Mouse (Mus musculus) CD8-positive naive resting alpha-beta T cell, adult 2 months (primary cell): ENCODE data around the gene Gtf2h1.
"Not testable (repeated sequence)": the region's sequence is repeated elsewhere in the genome, so short reads cannot be mapped to it uniquely, and the experiment has no call there.

Experiments
- DNase-seq, 2 experiments: peaks; one replicate each; pipeline ENCODE4 v3.0.0; 2022; ENCODE audit warnings: low read depth in 2 of 2, low spot score in 2 of 2

The Gtf2h1 gene

DNA sequence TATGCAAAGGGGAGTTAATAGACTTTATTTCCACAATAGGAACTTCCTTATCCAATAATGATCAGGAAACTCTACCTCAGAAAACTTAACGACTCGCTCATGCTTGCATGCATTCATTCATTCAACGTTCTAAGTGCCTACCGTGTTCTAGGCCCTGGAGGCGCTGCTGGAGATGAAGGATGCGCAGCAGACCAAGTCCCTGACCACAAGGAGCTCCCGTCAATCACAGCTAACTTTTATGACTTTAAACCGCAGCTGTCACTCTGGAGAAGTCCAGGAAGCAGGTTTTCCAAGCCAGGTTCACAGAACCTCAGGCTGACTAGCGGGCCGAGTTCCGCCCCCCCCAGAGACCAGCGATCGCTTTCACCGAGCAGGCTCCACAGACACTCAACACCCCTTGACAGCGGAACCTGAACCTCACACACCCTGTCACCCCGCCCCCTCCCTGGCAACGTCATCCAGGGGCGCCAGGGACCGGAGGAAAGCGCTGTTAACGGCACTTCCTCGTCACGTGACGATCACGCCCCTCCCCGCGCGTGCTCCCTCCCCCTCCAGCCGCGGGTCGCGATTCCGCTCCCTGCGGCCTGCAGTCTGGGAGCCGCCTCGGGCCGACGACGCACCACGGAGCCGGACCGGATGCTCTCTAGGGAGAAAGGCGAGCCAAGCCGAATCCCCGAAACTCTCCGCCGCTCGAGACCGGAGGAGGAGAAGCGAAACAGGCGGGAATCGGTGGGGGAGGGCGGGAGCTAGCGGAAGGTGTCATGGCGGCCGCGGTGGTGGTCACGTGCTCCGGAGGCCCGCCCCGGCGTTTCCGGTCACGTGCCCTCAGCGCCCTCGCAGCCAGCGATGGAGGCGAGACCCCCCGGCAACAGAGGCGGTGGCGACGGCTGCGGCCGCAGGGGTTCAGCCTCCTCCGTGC lies at the start of gene Gtf2h1, which contains the start of gene Hps5:
Gene Gtf2h1 (plus strand): TSS at position 817 of the 919 bp plus-strand sequence.
Gene Hps5 (minus strand): TSS at position 778 of the 919 bp plus-strand sequence.
- DNase-seq: peak; percentile 97 to 99

- no peak for DNase-seq
These were observed 49.5 kb upstream of the Gtf2h1 start for GRCm38 (mm10) chr7:46746381-46746780.

GRCm38 (mm10) chr7:46748459-46748858 lies 47.4 kb upstream of the Gtf2h1 start:
- DNase-seq: no peak

DNA sequence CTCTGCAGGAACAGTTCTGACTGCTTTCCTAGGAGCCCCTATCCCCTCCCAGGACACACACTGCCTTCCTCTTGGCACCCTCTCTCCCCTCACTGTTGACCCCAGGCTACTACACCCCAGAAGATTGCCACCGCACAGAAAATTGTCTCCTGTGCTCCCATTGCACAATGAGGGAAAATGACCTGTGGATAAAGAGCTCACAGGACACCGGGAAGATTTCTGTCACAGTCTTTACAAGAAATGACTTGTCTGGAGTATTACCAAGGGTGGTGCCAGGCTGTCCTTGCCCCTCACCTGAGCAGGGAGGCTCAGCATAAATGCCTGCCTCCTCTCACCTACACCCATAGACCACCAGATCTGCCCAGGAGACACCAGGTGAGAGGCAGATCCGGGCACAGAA lies 44.4 kb upstream of the Gtf2h1 start, which contains the start of gene Saa2:
Gene Saa2 (plus strand): TSS at position 301 of the 400 bp plus-strand sequence.
- no peak for DNase-seq

DNA sequence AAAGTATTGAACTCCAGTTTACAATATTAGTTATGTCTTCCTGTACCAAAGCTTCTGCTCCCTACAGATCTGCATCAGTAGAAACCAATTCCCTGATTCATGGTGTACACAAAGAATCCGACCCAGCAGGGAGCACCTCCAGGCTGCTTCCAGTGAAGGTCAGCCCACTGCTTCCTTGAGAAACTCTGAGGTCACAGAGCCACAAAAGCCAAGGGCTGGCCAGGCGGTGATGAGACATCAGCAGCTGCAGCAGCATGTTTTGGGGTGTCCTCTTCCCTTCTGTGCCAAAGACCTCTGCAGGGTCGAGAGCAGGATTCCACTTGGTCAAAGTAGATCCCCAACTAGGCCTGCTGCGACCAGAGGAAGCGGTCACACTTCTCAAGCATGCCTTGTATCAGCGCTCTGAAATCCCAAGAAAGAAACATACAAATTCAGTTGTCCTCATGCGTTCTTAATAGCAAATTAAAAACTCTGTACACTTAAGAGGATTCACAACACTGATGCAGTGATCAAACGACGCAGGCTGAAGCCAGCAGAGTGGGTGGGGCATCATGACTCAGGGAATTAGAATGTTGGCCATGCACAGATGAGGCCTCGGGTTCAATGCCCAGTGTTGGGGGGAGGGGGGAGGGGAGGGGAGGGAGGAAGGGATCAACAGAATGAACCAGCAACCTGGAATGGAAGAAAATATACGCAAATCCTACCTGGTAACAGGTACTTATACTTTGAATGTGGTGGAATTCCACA lies 34.7 kb upstream of the Gtf2h1 start:
- no peak for DNase-seq

DNA sequence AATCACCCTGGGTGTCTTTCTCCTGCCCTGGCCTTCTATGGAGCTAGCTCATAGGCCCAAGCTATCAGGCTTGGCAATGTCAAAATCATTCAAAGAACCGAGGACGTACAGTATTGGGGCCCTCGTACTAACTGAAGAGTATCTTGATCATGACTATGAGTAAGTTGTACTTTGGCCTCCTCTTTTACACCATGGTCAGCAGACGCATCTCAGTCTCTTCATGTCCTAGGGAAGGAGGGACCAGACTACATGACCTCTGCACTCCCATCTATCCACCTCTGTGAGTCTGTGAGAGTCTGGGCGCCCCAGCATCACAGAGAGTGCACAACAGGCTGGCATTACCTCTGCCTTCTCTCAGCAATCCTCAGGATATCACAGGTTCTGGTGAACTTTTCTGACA lies 33.3 kb upstream of the Gtf2h1 start:
- DNase-seq: no peak

- no peak for DNase-seq
These were observed 31.2 kb upstream of the Gtf2h1 start for GRCm38 (mm10) chr7:46764672-46765071.

GRCm38 (mm10) chr7:46767371-46767770 lies 28.5 kb upstream of the Gtf2h1 start:
- DNase-seq: no peak

- DNase-seq: no peak
These were observed 27.5 kb upstream of the Gtf2h1 start for GRCm38 (mm10) chr7:46768451-46768850.

GRCm38 (mm10) chr7:46770706-46771105 lies 25.2 kb upstream of the Gtf2h1 start:
- DNase-seq: peak; percentile 2 to 14

GRCm38 (mm10) chr7:46789177-46789849 lies 6.6 kb upstream of the Gtf2h1 start:
- DNase-seq: no peak

DNA sequence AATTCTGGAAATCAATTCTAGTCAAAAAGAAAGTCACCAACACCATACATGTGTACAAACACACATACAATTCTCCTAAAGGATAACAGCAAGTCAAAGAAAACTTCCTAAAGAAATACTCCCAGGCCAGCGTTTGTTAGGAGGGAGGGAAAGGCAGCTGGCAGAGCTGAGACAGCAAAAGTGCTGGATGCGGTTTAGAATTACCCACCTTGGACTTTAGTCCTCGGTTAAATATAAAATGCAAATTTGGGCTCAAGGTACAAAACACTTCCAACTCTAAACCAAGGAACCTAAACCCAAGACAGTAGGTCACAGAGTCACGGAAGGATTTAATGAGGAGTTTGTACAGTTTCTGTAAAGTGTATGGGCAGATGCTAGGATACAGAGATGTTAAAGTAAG lies 2.0 kb upstream of the Gtf2h1 start:
- no peak for DNase-seq

GRCm38 (mm10) chr7:46796206-46796679 lies 340 bp downstream of the Gtf2h1 start:
- no peak for DNase-seq

DNA sequence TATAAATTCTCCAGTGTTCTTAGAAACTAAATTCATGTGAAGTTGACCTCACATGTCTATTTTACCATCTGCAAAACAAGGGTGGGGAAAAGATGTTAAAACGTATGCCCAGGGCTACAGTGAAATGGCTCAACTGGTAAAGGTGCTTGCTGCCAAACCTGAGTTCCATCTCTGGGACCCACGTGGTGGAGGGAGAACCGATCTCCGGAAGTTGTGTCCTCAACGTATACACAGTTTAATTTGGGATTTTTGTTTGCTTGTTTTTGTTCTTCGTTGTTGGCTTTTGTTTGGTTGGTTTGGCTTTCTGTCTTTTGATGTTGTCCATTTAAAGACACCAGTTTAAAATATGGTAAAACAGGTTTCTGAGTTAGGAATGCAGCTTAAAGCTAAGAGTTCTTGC lies 876 bp downstream of the Gtf2h1 start:
- DNase-seq: no peak

- DNase-seq: no peak
These were observed 14.4 kb downstream of the Gtf2h1 start for GRCm38 (mm10) chr7:46810325-46810724.

DNA sequence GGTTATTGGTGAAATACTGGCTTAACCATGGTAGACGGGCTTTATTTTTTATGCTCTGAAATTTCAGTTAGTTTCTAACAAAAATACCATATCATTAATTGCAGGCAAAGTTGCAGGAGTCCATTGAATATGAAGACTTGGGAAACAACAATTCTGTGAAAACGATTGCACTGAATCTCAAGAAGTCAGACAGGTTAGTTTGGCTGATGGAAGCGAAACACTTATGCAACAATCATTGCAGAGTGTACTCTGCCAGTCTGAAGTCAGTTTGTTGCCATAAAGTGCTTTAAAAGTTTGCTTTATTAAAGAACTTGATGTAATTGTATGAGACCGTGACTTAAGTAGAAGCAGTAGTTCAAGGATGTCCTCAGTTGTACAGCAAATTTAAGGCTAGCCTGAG lies 18.1 kb downstream of the Gtf2h1 start:
- no peak for DNase-seq

DNA sequence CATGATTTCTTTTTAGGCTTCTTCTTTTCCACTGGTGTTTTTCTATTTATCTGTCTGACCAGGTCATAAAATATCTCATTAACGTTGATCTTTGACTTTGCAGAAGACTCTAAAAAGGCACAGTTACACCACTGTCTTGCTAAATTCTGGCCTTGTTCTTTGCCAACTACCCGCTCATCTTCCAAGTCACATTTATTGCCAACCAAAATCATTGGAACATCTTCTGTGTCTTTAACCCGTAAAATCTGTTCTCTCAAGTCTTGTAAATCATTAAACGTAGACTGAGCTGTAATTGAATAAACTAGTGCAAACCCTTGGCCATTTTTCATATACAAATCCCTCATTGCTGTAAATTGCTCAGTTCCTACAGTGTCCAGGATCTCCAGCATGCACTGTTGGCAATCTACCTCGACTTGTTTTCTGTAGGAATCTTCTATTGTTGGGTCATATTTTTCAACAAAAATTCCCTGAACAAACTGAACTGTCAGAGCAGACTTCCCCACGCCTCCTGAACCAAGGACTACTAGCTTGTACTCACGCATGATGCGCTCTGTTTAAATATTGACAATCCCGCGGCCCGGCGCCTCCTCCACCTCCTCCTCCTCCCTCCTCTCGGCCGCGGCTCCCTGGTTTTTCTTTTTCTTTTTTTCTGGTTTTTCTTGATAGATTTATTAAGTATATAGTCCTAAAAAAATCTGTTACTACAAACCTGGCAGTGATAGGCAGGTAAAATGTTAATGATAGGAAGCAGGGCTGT lies 25.2 kb downstream of the Gtf2h1 start:
- DNase-seq: not testable (repeated sequence)

- DNase-seq: no peak
These were observed 31.3 kb downstream of the Gtf2h1 start for GRCm38 (mm10) chr7:46827046-46827802.

GRCm38 (mm10) chr7:46827803-46828184 lies 31.9 kb downstream of the Gtf2h1 start:
- DNase-seq: no peak

GRCm38 (mm10) chr7:46829911-46830310 lies 34.0 kb downstream of the Gtf2h1 start:
- no peak for DNase-seq
